Mouse (Mus musculus): Measurements from ENCODE around the gene Sh3yl1.

DNA sequence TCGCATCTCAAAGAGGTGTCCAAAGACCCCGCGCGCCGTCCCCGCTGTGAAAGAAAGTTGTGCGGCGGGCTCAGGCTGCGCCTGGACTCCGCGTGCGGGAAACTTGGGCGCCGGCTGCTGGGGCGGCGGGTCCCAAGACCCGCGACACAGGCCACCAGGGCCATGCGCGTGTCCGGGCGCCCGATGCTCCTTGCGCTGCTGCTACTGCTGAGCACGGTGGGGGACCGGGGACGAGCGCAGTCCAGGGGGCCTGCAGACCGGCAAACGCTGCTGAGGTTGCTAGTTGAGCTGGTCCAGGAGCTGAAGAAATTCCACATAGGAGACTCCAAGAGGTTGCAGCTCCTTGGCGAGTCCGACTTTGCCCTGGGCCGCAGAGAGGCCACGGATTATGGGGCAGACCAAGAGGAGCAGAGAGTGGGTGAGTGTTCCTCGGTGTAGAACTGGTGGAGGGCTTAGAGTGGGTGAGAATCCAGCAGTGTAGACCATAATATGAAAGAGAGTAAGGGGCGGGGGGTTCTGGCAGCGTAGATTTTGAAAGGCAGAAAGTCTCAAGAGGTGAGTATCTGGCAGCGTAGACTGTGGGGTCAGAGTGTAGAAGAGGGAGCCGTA lies 26.7 kb upstream of the Sh3yl1 start:
- TF ChIP-seq CTCF (IDR thresholded peaks at IDR 0.05) (no peak), EP300 (IDR thresholded peaks at IDR 0.05) (no peak)

All from lung, postnatal 0 days (tissue).